Mouse (Mus musculus): ENCODE measurements around the gene Chd1. TPM values are rescaled to one million over a fixed set of nuclear protein-coding genes. Genes with fewer than 3 reads are reported as not detected.

The Chd1 gene
- polyA plus RNA-seq, 1 experiment from 2014 or later, result 26.0 TPM

- Histone ChIP-seq H3K27me3 (no peaks in the 10 kb centered on the region), H3K27ac (no peak overlapping the region), H3K36me3 (0 out of 2 replicates have a peak, but pooled peaks cover 3% of the 10 kb centered on the region), H3K9me3 (0 out of 2 replicates have a peak, but pooled peaks cover 6% of the 10 kb centered on the region), H3K4me2 (replicated peaks) (no peak overlapping the region), H3K4me1 (replicated peaks) (no peaks in the 10 kb centered on the region), H3K4me3 (replicated peaks) (no peak overlapping the region), H3K9ac (replicated peaks) (no peak overlapping the region)
- peak; percentile 37; the same call in 1 of the 2 replicates for ATAC-seq
- WGBS, result 61% methylated on average over 3 of the region's 3 CpGs
These were observed 94.5 kb downstream of the Chd1 start for GRCm38 (mm10) chr17:15799195-15799793.

GRCm38 (mm10) chr17:15804008-15804812 is 99.4 kb downstream of the Chd1 start:
- no peak for ATAC-seq
- peaks cover 22% of the 10 kb centered on the region for H3K4me1 ChIP-seq (replicated peaks)
- 58% methylated on average over 15 of the region's 15 CpGs for WGBS

GRCm38 (mm10) chr17:15807295-15807984 is 102.7 kb downstream of the Chd1 start:
- ATAC-seq, result peak; percentile 56
- H3K4me2 ChIP-seq (replicated peaks), result no peak overlapping the region
- H3K27me3 ChIP-seq, result no peaks in the 10 kb centered on the region
- H3K9me3 ChIP-seq, result 0 out of 2 replicates have a peak, but pooled peaks cover 1% of the 10 kb centered on the region
- H3K27ac ChIP-seq, result no peak overlapping the region
- peaks cover 28% of the 10 kb centered on the region for H3K36me3 ChIP-seq
- 87% methylated on average over 23 of the region's 23 CpGs for WGBS
- H3K9ac ChIP-seq (replicated peaks), result no peak overlapping the region
- no peak overlapping the region for H3K4me3 ChIP-seq (replicated peaks)
- peaks cover 53% of the 10 kb centered on the region for H3K4me1 ChIP-seq (replicated peaks)

More at GRCm38 (mm10) chr17:15804008-15804812, 99.4 kb downstream of the Chd1 start:
- Histone ChIP-seq H3K27ac (no peak overlapping the region), H3K27me3 (no peaks in the 10 kb centered on the region), H3K9me3 (0 out of 2 replicates have a peak, but pooled peaks cover 6% of the 10 kb centered on the region), H3K4me2 (replicated peaks) (no peak overlapping the region), H3K9ac (replicated peaks) (no peak overlapping the region), H3K4me3 (replicated peaks) (no peak overlapping the region), H3K36me3 (peaks cover 26% of the 10 kb centered on the region)

- peak; percentile 25; the same call in 1 of the 2 replicates for ATAC-seq
- Histone ChIP-seq H3K27ac (peak overlapping the region; percentile 37; the same call in 1 of the 2 replicates), H3K4me2 (replicated peaks) (no peak overlapping the region; the same call in 1 of the 2 replicates), H3K4me1 (replicated peaks) (peaks cover 58% of the 10 kb centered on the region), H3K9ac (replicated peaks) (no peak overlapping the region), H3K9me3 (no peaks in the 10 kb centered on the region), H3K36me3 (peaks cover 33% of the 10 kb centered on the region), H3K27me3 (no peaks in the 10 kb centered on the region), H3K4me3 (replicated peaks) (no peak overlapping the region)
- WGBS, result 40% methylated on average over 4 of the region's 4 CpGs
These were observed 103.2 kb downstream of the Chd1 start for GRCm38 (mm10) chr17:15808015-15808414.

- Histone ChIP-seq H3K36me3 (peaks cover 30% of the 10 kb centered on the region), H3K4me3 (replicated peaks) (no peak overlapping the region), H3K9ac (replicated peaks) (no peak overlapping the region), H3K27ac (peak overlapping the region; percentile 41; the same call in 1 of the 2 replicates), H3K9me3 (no peaks in the 10 kb centered on the region), H3K4me1 (replicated peaks) (peaks cover 65% of the 10 kb centered on the region), H3K27me3 (no peaks in the 10 kb centered on the region), H3K4me2 (replicated peaks) (peak overlapping the region; percentile 2; the same call in 1 of the 2 replicates)
- WGBS, result 20% methylated on average over 10 of the region's 10 CpGs
- no peak for ATAC-seq
These were observed 104.0 kb downstream of the Chd1 start for GRCm38 (mm10) chr17:15808468-15809374.

- H3K27ac ChIP-seq, result no peak overlapping the region
- no peak for ATAC-seq
- 44% methylated on average over 2 of the region's 2 CpGs for WGBS
- no peaks in the 10 kb centered on the region for H3K9me3 ChIP-seq
- H3K27me3 ChIP-seq, result no peaks in the 10 kb centered on the region
- no peak overlapping the region for H3K4me3 ChIP-seq (replicated peaks)
- H3K36me3 ChIP-seq, result peaks cover 30% of the 10 kb centered on the region
- peaks cover 77% of the 10 kb centered on the region for H3K4me1 ChIP-seq (replicated peaks)
- H3K4me2 ChIP-seq (replicated peaks), result no peak overlapping the region
- H3K9ac ChIP-seq (replicated peaks), result 0 out of 2 replicates have a peak overlapping the region, but pooled peaks have one; percentile 29
These were observed 105.2 kb downstream of the Chd1 start for GRCm38 (mm10) chr17:15809949-15810348.

GRCm38 (mm10) chr17:15812136-15812778 is 107.5 kb downstream of the Chd1 start:
- peaks cover 90% of the 10 kb centered on the region for H3K4me1 ChIP-seq (replicated peaks)
- no peak overlapping the region for H3K4me2 ChIP-seq (replicated peaks)
- H3K27ac ChIP-seq, result no peak overlapping the region
- no peak overlapping the region for H3K4me3 ChIP-seq (replicated peaks)
- no peak overlapping the region for H3K9ac ChIP-seq (replicated peaks)
- ATAC-seq, result no peak
- WGBS, result 84% methylated on average over 13 of the region's 13 CpGs
- no peaks in the 10 kb centered on the region for H3K27me3 ChIP-seq
- H3K36me3 ChIP-seq, result peaks cover 30% of the 10 kb centered on the region
- no peaks in the 10 kb centered on the region for H3K9me3 ChIP-seq

- no peak overlapping the region for H3K27ac ChIP-seq
- ATAC-seq, result no peak
- WGBS, result 87% methylated on average over 3 of the region's 3 CpGs
These were observed 109.0 kb downstream of the Chd1 start for GRCm38 (mm10) chr17:15813658-15814212.

GRCm38 (mm10) chr17:15815312-15816018 is 110.7 kb downstream of the Chd1 start:
- WGBS, result 91% methylated on average over 10 of the region's 10 CpGs
- Histone ChIP-seq H3K4me3 (replicated peaks) (no peak overlapping the region), H3K9ac (replicated peaks) (no peak overlapping the region), H3K27ac (no peak overlapping the region), H3K27me3 (no peaks in the 10 kb centered on the region), H3K4me2 (replicated peaks) (no peak overlapping the region), H3K36me3 (peaks cover 50% of the 10 kb centered on the region), H3K9me3 (no peaks in the 10 kb centered on the region), H3K4me1 (replicated peaks) (peaks cover 85% of the 10 kb centered on the region)
- ATAC-seq, result no peak

More at GRCm38 (mm10) chr17:15813658-15814212, 109.0 kb downstream of the Chd1 start:
- Histone ChIP-seq H3K9me3 (no peaks in the 10 kb centered on the region), H3K4me2 (replicated peaks) (no peak overlapping the region), H3K36me3 (peaks cover 36% of the 10 kb centered on the region), H3K4me3 (replicated peaks) (no peak overlapping the region), H3K27me3 (no peaks in the 10 kb centered on the region), H3K4me1 (replicated peaks) (peaks cover 87% of the 10 kb centered on the region), H3K9ac (replicated peaks) (no peak overlapping the region)
